Mouse (Mus musculus) thymus, adult 2 months (tissue): ENCODE measurements around the gene Prrt2. TPM values are rescaled to one million over a fixed set of nuclear protein-coding genes. Genes with fewer than 3 reads are reported as not detected.

Source experiments
- DNase-seq: peaks from one replicate; pipeline ENCODE4 v3.0.0; 2021
- H3K27ac ChIP-seq: fragments of 200-500 bp; 2 replicates; pipeline ENCODE4 v1.5.1; 2012; ENCODE audit warnings: low read length, control low read depth; ENCODE audit not compliant: control insufficient read depth, insufficient read depth
- H3K27me3 ChIP-seq: fragments of 200-500 bp; 2 replicates; pipeline ENCODE4 v1.6.1; 2012; ENCODE audit warnings: mild to moderate bottlenecking, low read length, moderate library complexity, mixed read lengths; ENCODE audit not compliant: control insufficient read depth, insufficient read depth
- H3K36me3 ChIP-seq: fragments of 200-500 bp; 2 replicates; pipeline ENCODE4 v1.6.1; 2012; ENCODE audit warnings: mild to moderate bottlenecking, low read length, moderate library complexity; ENCODE audit not compliant: control insufficient read depth, insufficient read depth
- H3K4me1 ChIP-seq: fragments of 200-500 bp; replicated peaks from 2 replicates; pipeline ENCODE4 v1.6.1; 2012; ENCODE audit warnings: low read length; ENCODE audit not compliant: control insufficient read depth, insufficient read depth
- H3K4me3 ChIP-seq: fragments of 200-500 bp; 2 replicates; pipeline ENCODE4 v1.5.1; 2012; ENCODE audit warnings: mild to moderate bottlenecking, low read length, control low read depth, moderate library complexity; ENCODE audit not compliant: control insufficient read depth, insufficient read depth
- CTCF ChIP-seq: fragments of 200-500 bp; IDR thresholded peaks from 2 replicates; pipeline ENCODE4 v1.5.1; 2012; ENCODE audit warnings: mild to moderate bottlenecking, control low read depth, low read length, moderate library complexity, borderline replicate concordance; ENCODE audit not compliant: control insufficient read depth, poor library complexity, insufficient read depth; ENCODE audit errors: extremely low read depth
- POLR2A ChIP-seq: fragments of 200-500 bp; IDR thresholded peaks from 2 replicates; pipeline ENCODE4 v1.6.1; 2012; ENCODE audit warnings: mild to moderate bottlenecking, low read length, control low read depth, moderate library complexity; ENCODE audit not compliant: control insufficient read depth, poor library complexity, insufficient read depth; ENCODE audit errors: extremely low read depth
- WGBS: fragments of 180-500 bp; shearing (Covaris S2); methylation state at CpG from one replicate; pipeline ENCODE4 v1.1.7; 2018; 5-methylcytosine and 5-hydroxymethylcytosine counted together
- polyA plus RNA-seq: library from polyadenylated mRNA; depleted of rRNA; stranded (reverse); fragments of >200 nt; gene quantifications from 2 replicates; pipeline ENCODE4 v1.2.3, GENCODE M21; 2012

Prrt2 gene
- polyA plus RNA-seq, 1 experiment, result 53.1 TPM

DNA sequence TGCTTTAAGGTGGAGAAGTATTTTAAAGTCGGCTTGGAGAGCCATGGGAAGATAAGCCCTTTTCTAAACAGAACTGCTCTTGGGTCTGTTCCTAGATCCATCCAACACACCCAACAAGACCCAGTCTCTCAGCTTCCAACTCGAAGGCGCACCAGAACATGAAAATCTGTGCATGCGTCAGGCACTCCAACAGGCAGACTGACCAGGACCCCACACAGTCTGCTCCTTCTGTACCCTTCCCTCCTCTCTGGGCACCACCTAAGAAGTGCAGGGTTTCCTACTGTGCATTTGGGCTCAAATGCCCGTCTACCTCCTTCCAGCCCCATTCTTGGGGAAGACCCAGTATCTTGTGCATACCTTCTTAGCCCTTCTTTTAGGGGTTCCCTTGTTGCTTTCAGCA, 520 bp downstream of the Prrt2 start:
- H3K27ac ChIP-seq, result peak overlapping the region; percentile 51
- no peaks in the 10 kb centered on the region for H3K27me3 ChIP-seq
- H3K4me3 ChIP-seq, result peak overlapping the region; percentile 31
- peaks cover 74% of the 10 kb centered on the region for H3K4me1 ChIP-seq
- peaks cover 7% of the 10 kb centered on the region; the same call in 1 of the 2 replicates for H3K36me3 ChIP-seq
- 64% methylated on average over 5 of the region's 5 CpGs for WGBS
- no peak for DNase-seq
- TF ChIP-seq CTCF (no peak), POLR2A (no peak)

DNA sequence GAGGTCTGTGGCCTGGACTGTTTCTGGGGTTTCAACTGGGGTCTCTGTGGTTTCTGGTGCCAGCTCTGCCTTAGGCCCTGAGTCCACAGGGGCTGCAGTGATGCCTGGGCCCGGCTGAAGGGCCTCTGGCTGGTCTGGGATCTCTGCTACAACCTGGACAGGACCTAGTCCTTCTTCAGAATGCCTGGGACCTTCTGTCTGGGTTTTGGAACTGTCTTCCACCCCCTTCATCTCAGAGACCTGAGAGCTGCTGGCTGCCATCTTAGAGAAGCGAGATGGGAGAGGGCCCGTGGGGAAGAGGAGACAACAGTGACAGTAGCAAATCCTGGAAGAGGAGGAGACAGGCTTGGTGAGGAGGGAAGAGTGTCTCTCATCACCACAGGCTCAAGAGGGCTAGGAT, 980 bp downstream of the Prrt2 start:
- WGBS, result 80% methylated on average over 3 of the region's 3 CpGs
- H3K4me3 ChIP-seq, result no peak overlapping the region
- no peaks in the 10 kb centered on the region for H3K27me3 ChIP-seq
- TF ChIP-seq POLR2A, result no peak
- no peak for TF ChIP-seq CTCF
- H3K36me3 ChIP-seq, result peaks cover 7% of the 10 kb centered on the region; the same call in 1 of the 2 replicates
- H3K27ac ChIP-seq, result no peak overlapping the region
- no peak for DNase-seq
- H3K4me1 ChIP-seq, result peaks cover 78% of the 10 kb centered on the region

DNA sequence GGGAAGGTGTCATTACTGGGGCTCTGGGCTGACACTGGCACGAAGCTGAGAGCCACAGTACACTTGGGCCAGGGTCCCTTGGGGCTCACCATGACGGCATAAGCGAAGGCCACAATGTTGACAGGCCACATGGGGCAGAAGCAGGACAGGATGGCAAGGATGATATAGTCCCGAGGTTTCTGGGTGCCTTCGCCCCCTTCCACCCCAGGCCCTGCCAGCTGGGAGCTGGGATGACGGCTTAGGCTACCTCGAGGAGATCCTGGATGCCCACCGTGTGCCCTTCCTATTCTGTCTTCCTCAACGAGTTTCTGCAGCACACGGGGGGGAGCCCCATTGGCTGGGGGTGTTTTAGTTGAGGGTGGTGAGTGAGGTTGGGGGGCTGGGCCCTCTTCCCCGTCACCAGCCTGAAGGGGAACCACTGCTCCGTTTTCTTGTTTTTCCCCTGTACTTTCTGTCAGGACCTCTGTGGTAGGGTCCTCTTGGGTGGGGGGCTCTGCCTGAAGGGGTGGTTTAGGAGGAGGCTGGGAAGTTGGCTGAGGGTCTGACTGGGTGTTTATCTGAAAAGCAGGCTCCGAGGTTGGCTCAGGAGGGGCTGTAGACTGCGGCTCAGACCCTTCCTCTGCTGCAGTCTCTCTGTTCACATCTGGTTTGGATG, 1.6 kb downstream of the Prrt2 start:
- WGBS, result 89% methylated on average over 14 of the region's 14 CpGs
- Histone ChIP-seq H3K36me3 (peaks cover 7% of the 10 kb centered on the region; the same call in 1 of the 2 replicates), H3K4me1 (peaks cover 80% of the 10 kb centered on the region)

DNA sequence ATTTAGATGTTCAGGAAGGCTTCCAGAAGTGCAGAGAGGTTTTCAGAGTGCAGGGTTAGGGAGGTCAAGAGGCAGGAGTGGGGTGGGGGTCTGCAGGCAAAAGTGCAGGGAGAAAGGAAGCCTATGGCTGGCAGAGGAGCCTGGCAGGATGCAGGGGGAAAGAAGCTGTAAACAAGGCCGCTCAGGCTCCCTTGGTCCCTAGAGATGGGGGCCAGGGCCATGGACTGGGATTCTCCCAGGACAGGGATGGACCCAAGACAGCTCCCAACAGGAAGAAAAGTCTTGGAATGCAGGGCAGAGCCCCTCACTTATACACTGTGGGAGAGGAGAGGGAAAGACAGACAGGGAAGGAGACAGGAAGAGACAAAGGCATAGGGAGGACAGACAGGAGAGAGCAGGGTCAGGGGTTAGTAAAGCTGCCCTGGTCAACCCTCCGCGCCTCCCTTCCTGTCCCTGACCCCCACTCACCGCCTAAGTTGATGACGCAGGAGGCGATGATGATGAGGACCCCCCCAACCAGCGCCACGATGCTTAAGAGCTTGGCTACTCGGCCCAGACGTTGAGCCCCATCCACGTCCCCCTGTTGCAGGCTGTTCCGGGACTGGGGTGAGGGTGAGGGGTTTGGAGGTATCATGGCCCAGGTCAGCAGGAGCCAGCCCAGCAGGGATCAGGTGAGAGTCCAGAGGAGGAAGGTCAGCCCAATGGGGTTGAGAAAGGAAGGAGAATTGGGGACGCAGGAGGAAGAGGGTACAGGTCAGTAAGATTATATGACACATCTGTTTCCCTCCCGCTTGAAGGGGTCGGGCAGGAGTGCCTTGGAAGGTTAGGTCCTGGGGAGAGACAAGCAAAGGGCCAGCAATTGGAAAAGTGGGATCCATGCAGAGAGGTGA, 2.4 kb downstream of the Prrt2 start:
- H3K27me3 ChIP-seq, result no peaks in the 10 kb centered on the region
- H3K4me1 ChIP-seq, result peaks cover 79% of the 10 kb centered on the region
- WGBS, result 93% methylated on average over 15 of the region's 15 CpGs
- peak overlapping the region; percentile 73; the same call in 1 of the 2 replicates for H3K27ac ChIP-seq
- H3K4me3 ChIP-seq, result no peak overlapping the region
- DNase-seq, result no peak
- TF ChIP-seq CTCF, result no peak
- peaks cover 7% of the 10 kb centered on the region; the same call in 1 of the 2 replicates for H3K36me3 ChIP-seq

More for the DNA sequence above, 1.6 kb downstream of the Prrt2 start:
- DNase-seq, result no peak
- TF ChIP-seq POLR2A, result no peak
- no peak for TF ChIP-seq CTCF
- Histone ChIP-seq H3K27me3 (no peaks in the 10 kb centered on the region), H3K4me3 (no peak overlapping the region), H3K27ac (no peak overlapping the region)

DNA sequence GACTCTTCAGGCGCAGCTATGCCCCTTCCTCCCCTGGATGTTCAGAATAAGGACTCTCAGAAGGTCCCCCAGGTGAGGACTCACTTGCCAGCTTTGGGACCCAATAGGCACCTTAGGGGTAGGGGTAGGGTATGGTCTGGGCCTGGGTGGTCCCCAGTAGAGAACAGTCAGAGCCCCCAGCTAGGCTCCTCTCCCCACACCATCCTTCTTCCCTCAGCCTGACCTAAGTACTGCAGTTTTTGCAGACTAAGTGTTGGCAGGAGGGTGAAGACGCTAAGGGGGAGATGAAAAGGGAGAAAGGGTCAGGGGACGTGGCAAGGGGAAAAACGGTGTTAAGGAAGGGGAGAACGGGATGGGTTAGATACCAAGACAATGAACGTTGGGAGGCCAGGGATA, 3.1 kb downstream of the Prrt2 start:
- TF ChIP-seq CTCF, result no peak
- TF ChIP-seq POLR2A, result no peak
- Histone ChIP-seq H3K4me1 (peaks cover 77% of the 10 kb centered on the region), H3K27ac (peak overlapping the region; percentile 73), H3K36me3 (peaks cover 6% of the 10 kb centered on the region; the same call in 1 of the 2 replicates), H3K27me3 (no peaks in the 10 kb centered on the region), H3K4me3 (no peak overlapping the region)
- no peak for DNase-seq
- WGBS, result 88% methylated on average over 6 of the region's 6 CpGs
